8 mouse cellular contexts compared by ENCODE assay signal in genomic region chr2:35131491-35131890, GRCm38 (mm10). TPM values are rescaled to one million over a fixed set of nuclear protein-coding genes. Genes with fewer than 3 reads are reported as not detected.
DNase-seq lines count a peak whose midpoint lies in the region; ATAC-seq and TF ChIP-seq lines count a peak whose summit lies in the region.

No protein-coding gene starts in this region.

- TF ChIP-seq CTCF in hindbrain, postnatal 0 days (IDR thresholded peaks at IDR 0.05; ENCODE audit: low read depth), result no peak

- no peaks in the 10 kb centered on the region for H3K9me3 ChIP-seq in kidney, embryonic 14.5 days (ENCODE audit: control insufficient read depth, low read length)
- H3K9me3 ChIP-seq in embryonic facial prominence, embryonic 12.5 days, result no peaks in the 10 kb centered on the region
- no peaks in the 10 kb centered on the region for H3K9me3 ChIP-seq in hindbrain, postnatal 0 days (ENCODE audit: low read length)
- H3K9me3 ChIP-seq in midbrain, embryonic 15.5 days, result no peaks in the 10 kb centered on the region

- no peak overlapping the region for H3K4me3 ChIP-seq in kidney, embryonic 14.5 days (ENCODE audit: low read length)
- H3K4me3 ChIP-seq in embryonic facial prominence, embryonic 12.5 days, result no peak overlapping the region
- peak overlapping the region; percentile 42 for H3K4me3 ChIP-seq in hindbrain, postnatal 0 days (ENCODE audit: low read length)
- peak overlapping the region; percentile 38; the same call in 1 of the 2 replicates for H3K4me3 ChIP-seq in midbrain, embryonic 15.5 days

- ATAC-seq in kidney, embryonic 14.5 days (ENCODE audit: low FRiP score, low TSS enrichment), result 0 out of 2 replicates have a peak, but pooled peaks have one; percentile 47
- ATAC-seq in embryonic facial prominence, embryonic 12.5 days (ENCODE audit: insufficient number of reproducible peaks, insufficient read depth, low FRiP score, low TSS enrichment), result no peak
- ATAC-seq in hindbrain, postnatal 0 days, result no peak
- ATAC-seq in midbrain, embryonic 15.5 days (replicated peaks), result no peak

- H3K4me2 ChIP-seq in kidney, embryonic 14.5 days (replicated peaks; ENCODE audit: low read depth, low read length), result peak overlapping the region; percentile 51
- H3K4me2 ChIP-seq in embryonic facial prominence, embryonic 12.5 days (replicated peaks), result peak overlapping the region; percentile 71
- peak overlapping the region; percentile 60 for H3K4me2 ChIP-seq in hindbrain, postnatal 0 days (ENCODE audit: low read depth, low read length)
- peak overlapping the region; percentile 49 for H3K4me2 ChIP-seq in midbrain, embryonic 15.5 days

- peaks cover 26% of the 10 kb centered on the region for H3K36me3 ChIP-seq in kidney, embryonic 14.5 days (ENCODE audit: control insufficient read depth, insufficient read depth, low read length)
- peaks cover 15% of the 10 kb centered on the region for H3K36me3 ChIP-seq in embryonic facial prominence, embryonic 12.5 days
- H3K36me3 ChIP-seq in hindbrain, postnatal 0 days (ENCODE audit: insufficient read depth, low read length), result peaks cover 4% of the 10 kb centered on the region; the same call in 1 of the 2 replicates
- H3K36me3 ChIP-seq in midbrain, embryonic 15.5 days (replicated peaks), result no peaks in the 10 kb centered on the region; the same call in 1 of the 2 replicates

- DNase-seq in kidney, postnatal 25 days, result no peak
- no peak for DNase-seq in hindbrain, postnatal 0 days (ENCODE audit: low spot score)
- DNase-seq in cerebellum, postnatal 4 days (ENCODE audit: low spot score in 2 of 2), result no peak
- no peak for DNase-seq in cerebellum, postnatal 25 days
- no peak for DNase-seq in cerebellum, postnatal 36 days

- peaks cover 4% of the 10 kb centered on the region; the same call in 1 of the 2 replicates for H3K4me1 ChIP-seq in kidney, embryonic 14.5 days (ENCODE audit: control insufficient read depth, insufficient read depth, low read length)
- H3K4me1 ChIP-seq in embryonic facial prominence, embryonic 12.5 days, result peaks cover 12% of the 10 kb centered on the region
- H3K4me1 ChIP-seq in hindbrain, postnatal 0 days (ENCODE audit: insufficient read depth, low read length), result no peaks in the 10 kb centered on the region
- H3K4me1 ChIP-seq in midbrain, embryonic 15.5 days, result peaks cover 11% of the 10 kb centered on the region

- H3K27me3 ChIP-seq in kidney, embryonic 14.5 days (ENCODE audit: control insufficient read depth, insufficient read depth, low read length), result no peaks in the 10 kb centered on the region
- H3K27me3 ChIP-seq in embryonic facial prominence, embryonic 12.5 days, result no peaks in the 10 kb centered on the region
- no peaks in the 10 kb centered on the region for H3K27me3 ChIP-seq in hindbrain, postnatal 0 days (ENCODE audit: insufficient read depth, low read length)
- H3K27me3 ChIP-seq in midbrain, embryonic 15.5 days (replicated peaks), result no peaks in the 10 kb centered on the region

- H3K9ac ChIP-seq in kidney, embryonic 14.5 days (ENCODE audit: low read depth, low read length), result no peak overlapping the region
- H3K9ac ChIP-seq in embryonic facial prominence, embryonic 12.5 days, result no peak overlapping the region
- no peak overlapping the region for H3K9ac ChIP-seq in hindbrain, postnatal 0 days (replicated peaks; ENCODE audit: low read length)
- no peak overlapping the region for H3K9ac ChIP-seq in midbrain, embryonic 15.5 days

- no peak overlapping the region for H3K27ac ChIP-seq in kidney, embryonic 14.5 days (ENCODE audit: low read depth, low read length)
- H3K27ac ChIP-seq in embryonic facial prominence, embryonic 12.5 days, result peak overlapping the region; percentile 65; the same call in 1 of the 2 replicates
- no peak overlapping the region for H3K27ac ChIP-seq in hindbrain, postnatal 0 days
- no peak overlapping the region for H3K27ac ChIP-seq in midbrain, embryonic 15.5 days

RNA-seq across cellular contexts. Expression of gene Cntrl, which starts 22.2 kb away (rescaled TPM):
- 29.3 and 39.0 TPM in 2 replicates for polyA plus RNA-seq in kidney, embryonic 14.5 days (2014; fragmentation: Nextera tagmentation; extraction: Ambion mirVana)
- polyA plus RNA-seq in embryonic facial prominence, embryonic 12.5 days (2016; fragmentation: Nextera tagmentation; extraction: Ambion mirVana), result 28.7 and 31.2 TPM in 2 replicates
- total RNA-seq in hindbrain, postnatal 0 days (2014; rRNA removed), result 6.5 and 10.5 TPM in 2 replicates
- 9.0 and 10.7 TPM in 2 replicates for polyA plus RNA-seq in hindbrain, postnatal 0 days (2015; fragmentation: Nextera tagmentation; extraction: Ambion mirVana)
- polyA plus RNA-seq in midbrain, embryonic 15.5 days (2015; fragmentation: Nextera tagmentation; extraction: Ambion mirVana), result 10.5 and 10.8 TPM in 2 replicates

RNA-seq across cellular contexts. Expression of gene AI182371, which starts 30.1 kb away (rescaled TPM):
- 0.24 TPM in 1 of 2 replicates, not detected in the other for polyA plus RNA-seq in kidney, embryonic 14.5 days (2014; fragmentation: Nextera tagmentation; extraction: Ambion mirVana)
- 0.19 and 0.55 TPM in 2 replicates for polyA plus RNA-seq in embryonic facial prominence, embryonic 12.5 days (2016; fragmentation: Nextera tagmentation; extraction: Ambion mirVana)
- total RNA-seq in hindbrain, postnatal 0 days (2014; rRNA removed), result 0.29 TPM in 1 of 2 replicates, not detected in the other
- 0.30 and 0.48 TPM in 2 replicates for polyA plus RNA-seq in hindbrain, postnatal 0 days (2015; fragmentation: Nextera tagmentation; extraction: Ambion mirVana)
- polyA plus RNA-seq in midbrain, embryonic 15.5 days (2015; fragmentation: Nextera tagmentation; extraction: Ambion mirVana), result 0.32 and 0.74 TPM in 2 replicates

Comparison
In these comparisons a context has a peak if more than half of its experiments do, and no peak if none do; other contexts are left out.
1. H3K4me3 ChIP-seq: peak in hindbrain, postnatal 0 days (single experiment) and midbrain, embryonic 15.5 days (single experiment); none in kidney, embryonic 14.5 days (single experiment) and embryonic facial prominence, embryonic 12.5 days (single experiment).
2. Peak in every context shown above with its lines, with median percentiles within 50 percentile points of each other: H3K4me2 ChIP-seq.